Mouse (Mus musculus): ENCODE data around the gene Tspan10. TPM values are rescaled to one million over a fixed set of nuclear protein-coding genes. Genes with fewer than 3 reads are reported as not detected.
A peak's percentile ranks its signal among the peaks of the same experiment; 100 is the strongest.

Tspan10 gene
- polyA plus RNA-seq, 1 experiment from 2014 or later, result not detected

GRCm38 (mm10) chr11:120464365-120464764 lies 21.9 kb downstream of the Tspan10 start:
- H3K27ac ChIP-seq, result no peak overlapping the region
- ATAC-seq (ENCODE audit: low FRiP score) (no peak), DNase-seq (ENCODE audit: low spot score) (no peak)
- no peak overlapping the region for H3K4me2 ChIP-seq (replicated peaks)
- no peaks in the 10 kb centered on the region for H3K9me3 ChIP-seq (ENCODE audit: control insufficient read depth, low read length)
- peaks cover 19% of the 10 kb centered on the region for H3K4me1 ChIP-seq (replicated peaks; ENCODE audit: control insufficient read depth, insufficient read depth, low read length)
- peaks cover 68% of the 10 kb centered on the region for H3K36me3 ChIP-seq (replicated peaks; ENCODE audit: control insufficient read depth, insufficient read depth)
- H3K4me3 ChIP-seq (replicated peaks; ENCODE audit: low read length), result no peak overlapping the region
- 92% methylated on average over 5 of the region's 5 CpGs for WGBS
- no peaks in the 10 kb centered on the region for H3K27me3 ChIP-seq (ENCODE audit: control insufficient read depth, insufficient read depth, low read length)
- H3K9ac ChIP-seq, result no peak overlapping the region

GRCm38 (mm10) chr11:120465521-120465920 lies 23.1 kb downstream of the Tspan10 start:
- H3K27ac ChIP-seq, result no peak overlapping the region
- H3K27me3 ChIP-seq (ENCODE audit: control insufficient read depth, insufficient read depth, low read length), result no peaks in the 10 kb centered on the region
- 97% methylated on average over 4 of the region's 4 CpGs for WGBS
- H3K4me3 ChIP-seq (replicated peaks; ENCODE audit: low read length), result no peak overlapping the region
- H3K4me1 ChIP-seq (replicated peaks; ENCODE audit: control insufficient read depth, insufficient read depth, low read length), result peaks cover 19% of the 10 kb centered on the region
- no peak for ATAC-seq (ENCODE audit: low FRiP score)
- peak overlapping the region; percentile 94; the same call in 1 of the 2 replicates for H3K4me2 ChIP-seq (replicated peaks)
- H3K9me3 ChIP-seq (ENCODE audit: control insufficient read depth, low read length), result no peaks in the 10 kb centered on the region
- DNase-seq (ENCODE audit: low spot score), result no peak
- H3K9ac ChIP-seq, result 0 out of 2 replicates have a peak overlapping the region, but pooled peaks have one; percentile 79
- peaks cover 71% of the 10 kb centered on the region for H3K36me3 ChIP-seq (replicated peaks; ENCODE audit: control insufficient read depth, insufficient read depth)

- under 1% methylated on average over 48 of the region's 54 CpGs for WGBS
- peaks cover 71% of the 10 kb centered on the region for H3K36me3 ChIP-seq (replicated peaks; ENCODE audit: control insufficient read depth, insufficient read depth)
- peak; percentile 100 for ATAC-seq (ENCODE audit: low FRiP score)
Measured at GRCm38 (mm10) chr11:120467051-120467735, 24.7 kb downstream of the Tspan10 start, which contains the start of gene Arl16. Arl16 (minus strand) TSS chr11:120467607.

GRCm38 (mm10) chr11:120467736-120468092 lies 25.3 kb downstream of the Tspan10 start:
- ATAC-seq (ENCODE audit: low FRiP score), result no peak
- Histone ChIP-seq H3K4me3 (replicated peaks; ENCODE audit: low read length) (peak overlapping the region; percentile 96), H3K9ac (peak overlapping the region; percentile 83), H3K27me3 (ENCODE audit: control insufficient read depth, insufficient read depth, low read length) (no peaks in the 10 kb centered on the region), H3K27ac (peak overlapping the region; percentile 74), H3K36me3 (replicated peaks; ENCODE audit: control insufficient read depth, insufficient read depth) (peaks cover 71% of the 10 kb centered on the region), H3K4me1 (replicated peaks; ENCODE audit: control insufficient read depth, insufficient read depth, low read length) (peaks cover 19% of the 10 kb centered on the region), H3K4me2 (replicated peaks) (peak overlapping the region; percentile 94), H3K9me3 (ENCODE audit: control insufficient read depth, low read length) (no peaks in the 10 kb centered on the region)
- DNase-seq (ENCODE audit: low spot score), result no peak
- 2% methylated on average over 33 of the region's 33 CpGs for WGBS

More at GRCm38 (mm10) chr11:120467051-120467735, 24.7 kb downstream of the Tspan10 start, which contains the start of gene Arl16:
- Histone ChIP-seq H3K27ac (peak within 1 kb of the TSS; percentile 75), H3K9ac (peak within 1 kb of the TSS; percentile 83), H3K27me3 (ENCODE audit: control insufficient read depth, insufficient read depth, low read length) (no peaks in the 10 kb centered on the region), H3K4me1 (replicated peaks; ENCODE audit: control insufficient read depth, insufficient read depth, low read length) (peaks cover 19% of the 10 kb centered on the region), H3K4me2 (replicated peaks) (peak within 1 kb of the TSS; percentile 94), H3K9me3 (ENCODE audit: control insufficient read depth, low read length) (no peaks in the 10 kb centered on the region), H3K4me3 (replicated peaks; ENCODE audit: low read length) (peak within 1 kb of the TSS; percentile 96)
- DNase-seq (ENCODE audit: low spot score), result peak; percentile 98

- no peaks in the 10 kb centered on the region for H3K27me3 ChIP-seq (ENCODE audit: control insufficient read depth, insufficient read depth, low read length)
- WGBS, result 92% methylated on average over 6 of the region's 6 CpGs
- no peak overlapping the region for H3K27ac ChIP-seq
- no peak for DNase-seq (ENCODE audit: low spot score)
- H3K4me1 ChIP-seq (replicated peaks; ENCODE audit: control insufficient read depth, insufficient read depth, low read length), result peaks cover 8% of the 10 kb centered on the region
- ATAC-seq (ENCODE audit: low FRiP score), result no peak
- H3K9ac ChIP-seq, result no peak overlapping the region
- H3K4me3 ChIP-seq (replicated peaks; ENCODE audit: low read length), result no peak overlapping the region
- no peak overlapping the region for H3K4me2 ChIP-seq (replicated peaks)
- no peaks in the 10 kb centered on the region for H3K9me3 ChIP-seq (ENCODE audit: control insufficient read depth, low read length)
- peaks cover 81% of the 10 kb centered on the region for H3K36me3 ChIP-seq (replicated peaks; ENCODE audit: control insufficient read depth, insufficient read depth)
Measured at GRCm38 (mm10) chr11:120472052-120472451, 29.6 kb downstream of the Tspan10 start.

GRCm38 (mm10) chr11:120483448-120483934 lies 41.0 kb downstream of the Tspan10 start:
- DNase-seq (ENCODE audit: low spot score) (no peak), ATAC-seq (ENCODE audit: low FRiP score) (no peak)
- Histone ChIP-seq H3K36me3 (replicated peaks; ENCODE audit: control insufficient read depth, insufficient read depth) (peaks cover 83% of the 10 kb centered on the region), H3K4me2 (replicated peaks) (peak overlapping the region; percentile 92), H3K27me3 (ENCODE audit: control insufficient read depth, insufficient read depth, low read length) (no peaks in the 10 kb centered on the region), H3K9ac (peak overlapping the region; percentile 89; the same call in 1 of the 2 replicates), H3K27ac (peak overlapping the region; percentile 91; the same call in 1 of the 2 replicates), H3K4me3 (replicated peaks; ENCODE audit: low read length) (peak overlapping the region; percentile 85; the same call in 1 of the 2 replicates), H3K4me1 (replicated peaks; ENCODE audit: control insufficient read depth, insufficient read depth, low read length) (peaks cover 17% of the 10 kb centered on the region), H3K9me3 (ENCODE audit: control insufficient read depth, low read length) (no peaks in the 10 kb centered on the region)
- 90% methylated on average over 7 of the region's 7 CpGs for WGBS

GRCm38 (mm10) chr11:120484265-120484981 lies 42.0 kb downstream of the Tspan10 start, which contains the start of gene Mrpl12:
Mrpl12 (plus strand) TSS chr11:120484613.
- H3K9me3 ChIP-seq (ENCODE audit: control insufficient read depth, low read length), result no peaks in the 10 kb centered on the region
- under 1% methylated on average over 60 of the region's 60 CpGs for WGBS
- ATAC-seq (ENCODE audit: low FRiP score), result peak; percentile 96
- H3K36me3 ChIP-seq (replicated peaks; ENCODE audit: control insufficient read depth, insufficient read depth), result peaks cover 80% of the 10 kb centered on the region
- H3K27ac ChIP-seq, result peak within 1 kb of the TSS; percentile 91
- no peaks in the 10 kb centered on the region for H3K27me3 ChIP-seq (ENCODE audit: control insufficient read depth, insufficient read depth, low read length)
- H3K4me1 ChIP-seq (replicated peaks; ENCODE audit: control insufficient read depth, insufficient read depth, low read length), result peaks cover 17% of the 10 kb centered on the region
- H3K4me3 ChIP-seq (replicated peaks; ENCODE audit: low read length), result peak within 1 kb of the TSS; percentile 85
- DNase-seq (ENCODE audit: low spot score), result peak; percentile 95
- peak within 1 kb of the TSS; percentile 89 for H3K9ac ChIP-seq
- H3K4me2 ChIP-seq (replicated peaks), result peak within 1 kb of the TSS; percentile 92

- no peaks in the 10 kb centered on the region for H3K9me3 ChIP-seq (ENCODE audit: control insufficient read depth, low read length)
- WGBS, result 10% methylated on average over 10 of the region's 10 CpGs
- H3K27ac ChIP-seq, result 0 out of 2 replicates have a peak overlapping the region, but pooled peaks have one; percentile 91
- H3K9ac ChIP-seq, result peak overlapping the region; percentile 89
- H3K4me2 ChIP-seq (replicated peaks), result peak overlapping the region; percentile 92
- peaks cover 78% of the 10 kb centered on the region for H3K36me3 ChIP-seq (replicated peaks; ENCODE audit: control insufficient read depth, insufficient read depth)
- no peaks in the 10 kb centered on the region for H3K27me3 ChIP-seq (ENCODE audit: control insufficient read depth, insufficient read depth, low read length)
- peak overlapping the region; percentile 85 for H3K4me3 ChIP-seq (replicated peaks; ENCODE audit: low read length)
- no peak for DNase-seq (ENCODE audit: low spot score)
- peaks cover 17% of the 10 kb centered on the region for H3K4me1 ChIP-seq (replicated peaks; ENCODE audit: control insufficient read depth, insufficient read depth, low read length)
- ATAC-seq (ENCODE audit: low FRiP score), result no peak
Measured at GRCm38 (mm10) chr11:120485251-120485650, 42.8 kb downstream of the Tspan10 start.

- Histone ChIP-seq H3K27me3 (ENCODE audit: control insufficient read depth, insufficient read depth, low read length) (no peaks in the 10 kb centered on the region), H3K4me3 (replicated peaks; ENCODE audit: low read length) (no peak overlapping the region), H3K9ac (no peak overlapping the region), H3K4me1 (replicated peaks; ENCODE audit: control insufficient read depth, insufficient read depth, low read length) (peaks cover 41% of the 10 kb centered on the region), H3K4me2 (replicated peaks) (no peak overlapping the region), H3K36me3 (replicated peaks; ENCODE audit: control insufficient read depth, insufficient read depth) (peaks cover 47% of the 10 kb centered on the region), H3K27ac (no peak overlapping the region), H3K9me3 (ENCODE audit: control insufficient read depth, low read length) (no peaks in the 10 kb centered on the region)
- 87% methylated on average over 4 of the region's 4 CpGs for WGBS
- ATAC-seq (ENCODE audit: low FRiP score), result no peak
- DNase-seq (ENCODE audit: low spot score), result no peak
Measured at GRCm38 (mm10) chr11:120488516-120488915, 46.1 kb downstream of the Tspan10 start.

All from hindbrain, embryonic 14.5 days (tissue).